Mouse (Mus musculus) stomach, postnatal 0 days (tissue): ENCODE results near the gene Nqo1.
A peak's percentile ranks its signal among the peaks of the same experiment; 100 is the strongest.

Source experiments
- CTCF ChIP-seq: IDR thresholded peaks from 2 replicates; pipeline ENCODE4 v1.5.1; 2016; ENCODE audit warnings: antibody characterized with exemption, low read depth, mild to moderate bottlenecking, moderate library complexity
- EP300 ChIP-seq: optimal IDR thresholded peaks from 2 replicates; pipeline ENCODE3; 2016; ENCODE audit warnings: antibody characterized with exemption

GRCm38 (mm10) chr8:107403038-107403781 lies at the start of gene Nqo1:
- TF ChIP-seq CTCF (no peak), EP300 (peak; percentile 43)
